Mouse (Mus musculus) induced T-regulatory cell, adult 2 months (primary cell): ENCODE results near the gene Rhoc.

Source experiments
- DNase-seq: peaks from one replicate; pipeline ENCODE4 v3.0.0-alpha.2; 2012; ENCODE audit warnings: low read depth

Gene Rhoc

GRCm38 (mm10) chr3:104788075-104788474 is at the start of gene Rhoc:
Gene Rhoc, plus strand, starts transcription at chr3:104788375.
- DNase-seq, result no peak

GRCm38 (mm10) chr3:104741954-104742353 is 46.2 kb upstream of the Rhoc start:
- DNase-seq, result no peak

- DNase-seq, result no peak
Observed at GRCm38 (mm10) chr3:104743161-104743560, 45.0 kb upstream of the Rhoc start.

GRCm38 (mm10) chr3:104743864-104744263 is 44.3 kb upstream of the Rhoc start:
- DNase-seq, result no peak

- DNase-seq, result peak; percentile 73
Observed at GRCm38 (mm10) chr3:104752845-104753244, 35.3 kb upstream of the Rhoc start.

- peak; percentile 85 for DNase-seq
Observed at GRCm38 (mm10) chr3:104758406-104758805, 29.8 kb upstream of the Rhoc start.

GRCm38 (mm10) chr3:104758869-104759268 is 29.3 kb upstream of the Rhoc start:
- DNase-seq, result no peak

- DNase-seq, result peak; percentile 61
Observed at GRCm38 (mm10) chr3:104762103-104762863, 25.9 kb upstream of the Rhoc start.

- DNase-seq, result peak; percentile 84
Observed at GRCm38 (mm10) chr3:104765021-104765420, 23.2 kb upstream of the Rhoc start.

GRCm38 (mm10) chr3:104767141-104767540 is 21.0 kb upstream of the Rhoc start:
- no peak for DNase-seq

GRCm38 (mm10) chr3:104767716-104768115 is 20.5 kb upstream of the Rhoc start:
- no peak for DNase-seq

GRCm38 (mm10) chr3:104769135-104769534 is 19.0 kb upstream of the Rhoc start:
- DNase-seq, result no peak

GRCm38 (mm10) chr3:104770035-104770434 is 18.1 kb upstream of the Rhoc start:
- peak; percentile 71 for DNase-seq

- no peak for DNase-seq
Observed at GRCm38 (mm10) chr3:104770918-104771317, 17.3 kb upstream of the Rhoc start.

- DNase-seq, result peak; percentile 85
Observed at GRCm38 (mm10) chr3:104771460-104771859, 16.7 kb upstream of the Rhoc start.

- DNase-seq, result no peak
Observed at GRCm38 (mm10) chr3:104773301-104773700, 14.9 kb upstream of the Rhoc start.

- DNase-seq, result peak; percentile 73
Observed at GRCm38 (mm10) chr3:104777342-104777741, 10.8 kb upstream of the Rhoc start.

- peak; percentile 86 for DNase-seq
Observed at GRCm38 (mm10) chr3:104779949-104780348, 8.2 kb upstream of the Rhoc start.

- peak; percentile 88 for DNase-seq
Observed at GRCm38 (mm10) chr3:104780561-104781420, 7.4 kb upstream of the Rhoc start, which contains the start of gene Ppm1j. Gene Ppm1j, plus strand, starts transcription at chr3:104781056.

- peak; percentile 75 for DNase-seq
Observed at GRCm38 (mm10) chr3:104781471-104781903, 6.7 kb upstream of the Rhoc start, which contains the start of gene Fam19a3. Gene Fam19a3, minus strand, starts transcription at chr3:104781840.

GRCm38 (mm10) chr3:104782061-104782681 is 6.0 kb upstream of the Rhoc start:
- peak; percentile 70 for DNase-seq

- DNase-seq, result peak; percentile 73
Observed at GRCm38 (mm10) chr3:104783971-104784500, 4.1 kb upstream of the Rhoc start.
